Mouse (Mus musculus) testis, adult 2 months (tissue): ENCODE data around the gene Cadps2.

Experiments
- CTCF ChIP-seq: fragments of 200-500 bp; IDR thresholded peaks from 2 replicates; pipeline ENCODE4 v1.5.1; 2012; ENCODE audit warnings: low read depth, mild to moderate bottlenecking, inconsistent platforms, low read length, moderate library complexity; ENCODE audit not compliant: control insufficient read depth, insufficient read depth, insufficient replicate concordance
- POLR2A ChIP-seq: fragments of 200-500 bp; IDR thresholded peaks from 2 replicates; pipeline ENCODE4 v1.6.1; 2012; ENCODE audit warnings: low read depth, mild to moderate bottlenecking, inconsistent platforms, low read length, moderate library complexity; ENCODE audit not compliant: control insufficient read depth

GRCm38 (mm10) chr6:23255161-23255560, 584.1 kb downstream of the Cadps2 start:
- TF ChIP-seq CTCF = no peak
- TF ChIP-seq POLR2A = no peak
